Comparison of ENCODE assay signal across 9 mouse cellular contexts in the genomic region with DNA sequence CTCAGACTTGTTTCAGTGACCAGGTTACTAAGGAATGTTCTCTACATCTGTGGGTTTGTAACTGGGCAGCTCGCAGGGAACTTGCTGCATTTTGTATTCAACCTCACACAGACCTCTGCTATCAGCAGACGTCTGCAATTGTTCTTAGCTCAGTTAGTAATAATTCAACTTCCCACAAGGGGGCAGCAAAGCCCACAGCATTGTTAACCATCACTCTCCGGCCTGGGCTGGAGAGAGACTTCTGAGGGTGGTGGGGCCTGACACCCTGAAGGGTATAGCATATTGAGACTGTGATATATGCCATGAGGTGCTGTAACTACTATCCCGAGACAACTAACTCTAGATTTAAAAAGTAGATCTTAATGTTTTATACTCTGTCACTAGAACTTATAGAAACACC. TPM values are rescaled to one million over a fixed set of nuclear protein-coding genes. Genes with fewer than 3 reads are reported as not detected.
A peak's percentile ranks its signal among the peaks of the same experiment; 100 is the strongest.
DNase-seq lines count a peak whose midpoint lies in the region; ATAC-seq and TF ChIP-seq lines count a peak whose summit lies in the region.
"Had no signal": no experiment of that assay in that cellular context is flagged by ENCODE, and none has a peak within 500 bp of the region (broad histone marks: within the 10 kb centered on the region; RNA-seq: fewer than 3 reads in every experiment).

No protein-coding gene starts in this region.

- TF ChIP-seq CTCF in G1E (IDR thresholded peaks at IDR 0.05; ENCODE audit: low read depth, low read length), result peak; percentile 25; the same call in 1 of the 2 replicates
- peak; percentile 81 for TF ChIP-seq CTCF in brain, embryonic 14.5 days (IDR thresholded peaks at IDR 0.05; ENCODE audit: borderline replicate concordance, extremely low read depth, insufficient read depth, insufficient read length)
- TF ChIP-seq CTCF in lung, embryonic 14.5 days (IDR thresholded peaks at IDR 0.05; ENCODE audit: low read depth), result peak; percentile 80

- no peaks in the 10 kb centered on the region for H3K4me1 ChIP-seq in G1E (ENCODE audit: insufficient read depth, low read depth, low read length)
- no peaks in the 10 kb centered on the region for H3K4me1 ChIP-seq in forebrain, embryonic 11.5 days (replicated peaks; ENCODE audit: control insufficient read depth, insufficient read depth, low read length)
- no peaks in the 10 kb centered on the region for H3K4me1 ChIP-seq in lung, embryonic 14.5 days (ENCODE audit: insufficient read depth)

- 17% methylated on average over 4 of the region's 4 CpGs for WGBS in forebrain, embryonic 11.5 days
- 16% methylated on average over 4 of the region's 4 CpGs for WGBS in lung, embryonic 14.5 days

- H3K9ac ChIP-seq in forebrain, embryonic 11.5 days (ENCODE audit: low read length), result no peak overlapping the region
- no peak overlapping the region for H3K9ac ChIP-seq in lung, embryonic 14.5 days
- H3K9ac ChIP-seq: heart, embryonic 13.5 days had no signal

- H3K4me2 ChIP-seq in forebrain, embryonic 11.5 days (ENCODE audit: low read depth, low read length, severe bottlenecking), result no peak overlapping the region
- no peak overlapping the region for H3K4me2 ChIP-seq in lung, embryonic 14.5 days
- H3K4me2 ChIP-seq: heart, embryonic 13.5 days had no signal

- H3K27me3 ChIP-seq in G1E (ENCODE audit: insufficient read depth, low read length), result no peaks in the 10 kb centered on the region; the same call in 1 of the 2 replicates
- no peaks in the 10 kb centered on the region for H3K27me3 ChIP-seq in forebrain, embryonic 11.5 days (ENCODE audit: control insufficient read depth, insufficient read depth, low read length)
- H3K27me3 ChIP-seq in lung, embryonic 14.5 days (ENCODE audit: insufficient read depth, low read length), result no peaks in the 10 kb centered on the region
- H3K27me3 ChIP-seq: heart, embryonic 13.5 days had no signal

- H3K36me3 ChIP-seq in G1E (replicated peaks), result no peaks in the 10 kb centered on the region
- H3K36me3 ChIP-seq in forebrain, embryonic 11.5 days (ENCODE audit: control insufficient read depth, insufficient read depth, low read length), result no peaks in the 10 kb centered on the region
- no peaks in the 10 kb centered on the region for H3K36me3 ChIP-seq in lung, embryonic 14.5 days (ENCODE audit: insufficient read depth)
- H3K36me3 ChIP-seq: heart, embryonic 13.5 days had no signal

- DNase-seq in G1E (ENCODE audit: low spot score), result peak; percentile 13
- DNase-seq in brain, embryonic 14.5 days (ENCODE audit: low read depth), result peak; percentile 84
- DNase-seq in forebrain, embryonic 11.5 days (ENCODE audit: low spot score), result peak; percentile 80
- DNase-seq in heart, postnatal 36 days, result peak; percentile 63 to 71
- DNase-seq in layer of hippocampus, adult 11-12 months (ENCODE audit: low spot score), result peak; percentile 77
- peak; percentile 91 for DNase-seq in lung, embryonic 14.5 days
- DNase-seq in ovary, postnatal 14 days (ENCODE audit: low spot score), result peak; percentile 71
- DNase-seq in thymus, postnatal 4 days, result peak; percentile 79

- TF ChIP-seq POLR2A in brain, embryonic 14.5 days (IDR thresholded peaks at IDR 0.05; ENCODE audit: borderline replicate concordance, extremely low read depth, insufficient read depth, insufficient read length, poor library complexity, severe bottlenecking), result no peak

- no peak overlapping the region for H3K27ac ChIP-seq in forebrain, embryonic 11.5 days (ENCODE audit: low read depth, low read length)
- no peak overlapping the region for H3K27ac ChIP-seq in lung, embryonic 14.5 days (ENCODE audit: low read depth)
- H3K27ac ChIP-seq: heart, embryonic 13.5 days had no signal

- intact Hi-C loops in heart, postnatal 36 days (cut with DNase I), result loop anchor here (1.0 to 10.0 kb wide), 2 partner anchors 195 to 820 kb away; a partner anchor contains a TSS

- no peaks in the 10 kb centered on the region for H3K9me3 ChIP-seq in G1E (replicated peaks)
- H3K9me3 ChIP-seq in forebrain, embryonic 11.5 days (ENCODE audit: control insufficient read depth, low read length), result no peaks in the 10 kb centered on the region
- H3K9me3 ChIP-seq in lung, embryonic 14.5 days (ENCODE audit: low read depth, low read length), result no peaks in the 10 kb centered on the region
- H3K9me3 ChIP-seq: heart, embryonic 13.5 days had no signal

- no peak overlapping the region for H3K4me3 ChIP-seq in G1E (ENCODE audit: low read depth, low read length)
- H3K4me3 ChIP-seq in forebrain, embryonic 11.5 days (ENCODE audit: low read depth, low read length), result no peak overlapping the region
- H3K4me3 ChIP-seq in lung, embryonic 14.5 days (ENCODE audit: low read depth, low read length), result no peak overlapping the region
- H3K4me3 ChIP-seq: heart, embryonic 13.5 days had no signal

- no peak; the same call in 1 of the 2 replicates for ATAC-seq in G1E (ENCODE audit: extremely low read depth, insufficient number of reproducible peaks, low FRiP score, poor library complexity, severe bottlenecking)
- peak; percentile 78 for ATAC-seq in forebrain, embryonic 11.5 days (replicated peaks; ENCODE audit: low FRiP score)
- ATAC-seq in lung, embryonic 14.5 days (ENCODE audit: insufficient read depth), result peak; percentile 59; the same call in 1 of the 2 replicates

RNA-seq across cellular contexts. Expression of a gene that starts 24.3 kb away (rescaled TPM):
- total RNA-seq in G1E (2014; fragmentation: Nextera tagmentation), result not detected in 2 replicates
- total RNA-seq in G1E (2017), result under 0.01 and 0.05 TPM in 2 replicates
- polyA plus RNA-seq in G1E (2012), result not detected in 2 replicates
- polyA plus RNA-seq in brain, embryonic 14.5 days (2012; rRNA removed), result 27.4 and 29.7 TPM in 2 replicates
- polyA plus RNA-seq in forebrain, embryonic 11.5 days (2014; fragmentation: Nextera tagmentation; extraction: Ambion mirVana), result 17.8 TPM in 2 replicates
- 1 to 10 TPM; 6.4 to 9.3 TPM for total RNA-seq in heart, postnatal 36 days (2021)
- 18.4 and 20.2 TPM in 2 replicates for polyA plus RNA-seq in lung, embryonic 14.5 days (2014; fragmentation: Nextera tagmentation; extraction: Ambion mirVana)

RNA-seq across cellular contexts. Expression of a gene that starts 57.5 kb away (rescaled TPM):
- total RNA-seq in G1E (2014; fragmentation: Nextera tagmentation) (not detected in 2 replicates), G1E (2017) (0.06 and 0.11 TPM in 2 replicates)
- polyA plus RNA-seq in G1E (2012), result not detected in 2 replicates
- 0.63 and 1.3 TPM in 2 replicates for polyA plus RNA-seq in brain, embryonic 14.5 days (2012; rRNA removed)
- 0.67 and 1.5 TPM in 2 replicates for polyA plus RNA-seq in forebrain, embryonic 11.5 days (2014; fragmentation: Nextera tagmentation; extraction: Ambion mirVana)
- under 1 TPM in 1 of 2 experiments, not detected in 1; 0.08 TPM for total RNA-seq in heart, postnatal 36 days (2021)
- polyA plus RNA-seq in lung, embryonic 14.5 days (2014; fragmentation: Nextera tagmentation; extraction: Ambion mirVana), result 1.1 and 2.1 TPM in 2 replicates

Comparison
In these comparisons a context has a peak if more than half of its experiments do, and no peak if none do; other contexts are left out.
1. DNase-seq: peak in every context shown above with its lines; median percentile 91 in lung, embryonic 14.5 days; 84 in brain, embryonic 14.5 days; 80 in forebrain, embryonic 11.5 days; 79 in thymus, postnatal 4 days; 77 in layer of hippocampus, adult 11-12 months; 71 in ovary, postnatal 14 days; 67 in heart, postnatal 36 days; 13 in G1E.
2. CTCF ChIP-seq: peak in every context shown above with its lines; median percentile 81 in brain, embryonic 14.5 days; 80 in lung, embryonic 14.5 days; 25 in G1E.
3. RNA of a gene that starts 24.3 kb away (polyA plus RNA-seq): 27.4 to 29.7 TPM in brain, embryonic 14.5 days, 18.4 to 20.2 TPM in lung, embryonic 14.5 days and 17.8 TPM in forebrain, embryonic 11.5 days; not detected in G1E; every median in the first group is over 10 times any median in the second.